Mouse (Mus musculus): ENCODE data around the gene Large2. TPM values are rescaled to one million over a fixed set of nuclear protein-coding genes. Genes with fewer than 3 reads are reported as not detected.

Large2 gene
- total RNA-seq (2023): 1 to 10 TPM; 1.9 TPM

GRCm38 (mm10) chr2:92374514-92374913 is at the start of gene Large2, which contains the start of gene Pex16:
Large2 (minus strand) TSS chr2:92374869.
Pex16 (plus strand) TSS chr2:92374676.

GRCm38 (mm10) chr2:92401091-92401561 is 26.5 kb upstream of the Large2 start, which contains the start of gene Mapk8ip1:
Mapk8ip1 (minus strand) TSS chr2:92401263.

GRCm38 (mm10) chr2:92381901-92382588 is 7.4 kb upstream of the Large2 start, which contains the start of gene 1700029I15Rik:
1700029I15Rik (plus strand) TSS chr2:92382538.

Other genes starting within 250 kb of the Large2 start
- 10 to 100 TPM; 39.2 to 43.0 TPM for gene Pex16, start 193 bp downstream of the Large2 start, total RNA-seq (2023)
- gene 1700029I15Rik, start 7.7 kb upstream of the Large2 start, total RNA-seq (2023): 10 to 100 TPM; 14.2 to 16.7 TPM
- 1 to 10 TPM; 1.2 to 1.5 TPM for gene Mapk8ip1, start 26.4 kb upstream of the Large2 start, total RNA-seq (2023)
- gene Cry2, start 59.2 kb upstream of the Large2 start, total RNA-seq (2023): 10 to 100 TPM; 29.7 to 31.1 TPM
- 10 to 100 TPM; 33.5 to 43.4 TPM for gene Slc35c1, start 85.7 kb upstream of the Large2 start, total RNA-seq (2023)
- under 1 TPM in 1 of 2 experiments, not detected in 1; 0.20 TPM for gene Chst1, start 224.8 kb upstream of the Large2 start, total RNA-seq (2023)

All from T-cell, adult 66 days (primary cell).